Mouse (Mus musculus) liver, embryonic 11.5 days (tissue): Measurements from ENCODE around the gene H2-M10.6. TPM values are rescaled to one million over a fixed set of nuclear protein-coding genes. Genes with fewer than 3 reads are reported as not detected.
"Not testable (repeated sequence)": the region's sequence is repeated elsewhere in the genome, so short reads cannot be mapped to it uniquely, and the experiment has no call there.

Experiments used
- ATAC-seq: fragments of 200-750 bp; cut with Nextera tagmentation; replicated peaks from 2 replicates; pipeline ENCODE4 v1.8.0; 2017; ENCODE audit warnings: moderate number of reproducible peaks, mild to moderate bottlenecking, moderate TSS enrichment, moderate library complexity; ENCODE audit not compliant: low FRiP score
- DNase-seq: peaks from one replicate; pipeline ENCODE4 v3.0.0-alpha.2; 2017; ENCODE audit warnings: low spot score
- H3K27ac ChIP-seq: fragments of 300-500 bp; sonication (generic); 2 replicates; pipeline ENCODE4 v1.5.1; 2014; ENCODE audit warnings: mild to moderate bottlenecking, low read depth, low read length, control low read depth
- H3K27me3 ChIP-seq: fragments of 300-500 bp; sonication (generic); replicated peaks from 2 replicates; pipeline ENCODE4 v1.6.1; 2014; ENCODE audit warnings: low read length, mixed read lengths; ENCODE audit not compliant: control insufficient read depth, insufficient read depth
- H3K36me3 ChIP-seq: fragments of 300-500 bp; sonication (generic); 2 replicates; pipeline ENCODE4 v1.6.1; 2014; ENCODE audit warnings: mild to moderate bottlenecking, low read length, moderate library complexity, mixed read lengths; ENCODE audit not compliant: control insufficient read depth, insufficient read depth
- H3K4me1 ChIP-seq: fragments of 300-500 bp; sonication (generic); replicated peaks from 2 replicates; pipeline ENCODE4 v1.6.1; 2014; ENCODE audit warnings: low read length, mixed read lengths; ENCODE audit not compliant: control insufficient read depth, insufficient read depth
- H3K4me2 ChIP-seq: fragments of 300-500 bp; sonication (generic); 2 replicates; pipeline ENCODE4 v1.6.1; 2014; ENCODE audit warnings: mild to moderate bottlenecking, control low read depth, moderate library complexity
- H3K4me3 ChIP-seq: fragments of 300-500 bp; sonication (generic); 2 replicates; pipeline ENCODE4 v1.5.1; 2014; ENCODE audit warnings: low read depth, low read length, control low read depth
- H3K9ac ChIP-seq: fragments of 300-500 bp; sonication (generic); 2 replicates; pipeline ENCODE4 v1.6.1; 2014; ENCODE audit warnings: low read depth, low read length, control low read depth
- H3K9me3 ChIP-seq: fragments of 300-500 bp; sonication (generic); 2 replicates; pipeline ENCODE4 v1.6.1; 2016; ENCODE audit warnings: low read length, inconsistent platforms, mixed read lengths; ENCODE audit not compliant: control insufficient read depth
- WGBS: fragments of 180-500 bp; shearing (Covaris S2); extraction: QIAGEN DNeasy Blood & Tissue Kit; methylation state at CpG from one replicate; pipeline ENCODE4 v1.1.7; 2014; 5-methylcytosine and 5-hydroxymethylcytosine counted together
- polyA plus RNA-seq: library from polyadenylated mRNA; unstranded; fragments of >200 nt; fragmentation: Nextera tagmentation; extraction: Ambion mirVana; gene quantifications from 2 replicates; pipeline ENCODE4 v1.2.1, GENCODE M21; 2014

H2-M10.6 gene
- not detected in 2 replicates for polyA plus RNA-seq

DNA sequence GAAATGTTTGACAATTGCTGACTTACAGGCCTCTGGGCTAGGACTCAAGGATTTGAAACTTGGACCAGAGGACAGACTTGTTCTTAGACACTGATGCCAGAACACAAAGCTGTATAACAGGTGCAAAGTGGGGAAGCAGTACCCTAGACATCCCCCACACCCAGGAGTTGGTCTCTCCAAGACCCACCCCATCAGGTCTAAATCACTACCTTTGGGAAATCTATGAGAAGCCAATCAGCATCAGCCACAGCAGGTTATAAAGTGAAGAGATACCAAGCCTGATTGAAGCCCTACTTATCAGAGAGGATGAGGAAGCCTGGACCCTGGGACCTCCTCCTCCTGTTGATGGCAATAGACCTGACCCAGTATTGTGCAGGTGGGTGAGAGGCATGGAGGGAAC lies at the start of gene H2-M10.6:
H2-M10.6 (plus strand) TSS at position 301 of the 400 bp plus-strand sequence.
- Histone ChIP-seq H3K4me1 (no peaks in the 10 kb centered on the region), H3K27me3 (no peaks in the 10 kb centered on the region), H3K9me3 (no peaks in the 10 kb centered on the region), H3K27ac (no peak within 1 kb of the TSS), H3K36me3 (no peaks in the 10 kb centered on the region), H3K4me2 (no peak within 1 kb of the TSS), H3K9ac (no peak within 1 kb of the TSS), H3K4me3 (no peak within 1 kb of the TSS)
- ATAC-seq (no peak), DNase-seq (no peak)

DNA sequence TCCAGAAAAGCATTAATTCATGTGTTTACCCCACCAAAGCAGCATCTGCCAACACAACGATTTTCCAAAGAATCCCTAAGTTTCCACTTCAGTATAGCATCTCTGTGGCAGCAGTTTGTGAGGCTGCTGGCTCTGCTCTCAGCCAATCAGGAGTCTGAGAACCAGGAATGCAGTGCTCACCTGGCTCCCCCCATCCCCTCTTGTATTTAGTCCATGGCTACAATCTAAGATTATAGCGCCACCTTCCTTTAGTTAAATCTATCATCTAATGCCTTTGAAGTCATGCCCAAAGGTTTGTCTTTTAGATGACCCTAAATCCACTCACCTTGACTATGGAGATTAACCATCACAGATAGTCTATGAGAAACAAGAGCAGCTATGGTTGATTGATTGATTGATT lies 48.2 kb upstream of the H2-M10.6 start:
- no peak for ATAC-seq
- no peaks in the 10 kb centered on the region for H3K27me3 ChIP-seq
- H3K36me3 ChIP-seq, result no peaks in the 10 kb centered on the region
- no peak overlapping the region for H3K27ac ChIP-seq
- DNase-seq, result no peak
- no peak overlapping the region for H3K9ac ChIP-seq
- 56% methylated on average over 2 of the region's 2 CpGs for WGBS
- H3K4me1 ChIP-seq, result no peaks in the 10 kb centered on the region
- H3K4me3 ChIP-seq, result no peak overlapping the region
- H3K9me3 ChIP-seq, result no peaks in the 10 kb centered on the region
- H3K4me2 ChIP-seq, result no peak overlapping the region

DNA sequence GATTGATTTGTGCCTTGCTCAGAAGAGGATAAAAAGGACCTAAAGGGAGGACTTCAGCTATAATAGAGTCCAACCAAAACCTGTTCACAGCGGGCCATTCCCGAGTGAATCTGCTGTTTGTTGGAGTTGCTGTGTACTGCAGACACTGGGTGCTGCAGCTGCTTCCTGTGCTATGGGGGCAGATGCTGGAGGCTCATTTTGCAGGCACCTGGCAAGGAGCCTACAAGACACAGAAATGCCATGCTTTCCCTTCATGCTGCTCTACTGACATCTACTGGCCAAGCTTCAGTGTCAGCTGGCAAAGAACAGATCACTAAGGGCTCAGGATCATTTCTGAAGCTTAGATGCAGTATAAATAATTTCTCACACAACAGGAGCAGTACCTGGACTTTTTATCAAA lies 47.7 kb upstream of the H2-M10.6 start:
- H3K4me3 ChIP-seq, H3K27me3 ChIP-seq, H3K9me3 ChIP-seq, ATAC-seq, H3K27ac ChIP-seq, H3K9ac ChIP-seq, H3K4me1 ChIP-seq, DNase-seq, H3K36me3 ChIP-seq, H3K4me2 ChIP-seq: not testable (repeated sequence)
- WGBS, result 25% methylated on average over 2 of the region's 2 CpGs

- not testable (repeated sequence) for H3K4me2 ChIP-seq, H3K27ac ChIP-seq, H3K4me1 ChIP-seq, ATAC-seq, H3K4me3 ChIP-seq, H3K9me3 ChIP-seq, H3K9ac ChIP-seq, H3K36me3 ChIP-seq, DNase-seq, H3K27me3 ChIP-seq
- 61% methylated on average over 2 of the region's 2 CpGs for WGBS
These were observed 46.6 kb upstream of the H2-M10.6 start for GRCm38 (mm10) chr17:36765403-36765802.

DNA sequence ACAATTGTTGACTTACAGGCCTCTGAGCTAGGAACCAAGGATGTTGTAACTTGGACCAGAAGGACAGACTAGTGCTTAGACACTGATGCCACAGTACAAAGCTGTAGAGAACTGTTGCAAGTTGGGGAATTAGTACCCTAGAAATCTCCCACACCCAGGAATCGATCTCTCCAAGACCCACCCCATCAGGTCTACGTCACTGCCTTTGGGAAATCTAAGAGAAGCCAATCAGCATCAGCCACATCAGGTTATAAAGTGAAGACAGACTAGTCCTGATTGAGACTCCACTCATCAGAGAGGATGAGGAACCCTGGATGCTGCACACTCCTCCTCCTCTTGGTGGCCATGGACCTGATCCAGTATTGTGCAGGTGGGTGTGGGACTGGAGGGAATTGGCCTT lies 39.4 kb upstream of the H2-M10.6 start, which contains the start of gene H2-M10.5:
H2-M10.5 (plus strand) TSS at position 301 of the 400 bp plus-strand sequence.
- WGBS, result 77% methylated on average over 2 of the region's 2 CpGs
- not testable (repeated sequence) for H3K4me1 ChIP-seq, H3K4me2 ChIP-seq, H3K27ac ChIP-seq, H3K9me3 ChIP-seq, H3K36me3 ChIP-seq, ATAC-seq, H3K27me3 ChIP-seq, DNase-seq, H3K4me3 ChIP-seq, H3K9ac ChIP-seq

- no peak overlapping the region for H3K4me2 ChIP-seq
- H3K27me3 ChIP-seq, result no peaks in the 10 kb centered on the region
- H3K9ac ChIP-seq, result no peak overlapping the region
- ATAC-seq, result no peak
- no peak for DNase-seq
- WGBS, result 59% methylated on average over 3 of the region's 3 CpGs
- H3K4me3 ChIP-seq, result no peak overlapping the region
- H3K9me3 ChIP-seq, result no peaks in the 10 kb centered on the region
- H3K4me1 ChIP-seq, result no peaks in the 10 kb centered on the region
- H3K27ac ChIP-seq, result no peak overlapping the region
- no peaks in the 10 kb centered on the region for H3K36me3 ChIP-seq
These were observed 30.4 kb upstream of the H2-M10.6 start for GRCm38 (mm10) chr17:36781533-36781932.

DNA sequence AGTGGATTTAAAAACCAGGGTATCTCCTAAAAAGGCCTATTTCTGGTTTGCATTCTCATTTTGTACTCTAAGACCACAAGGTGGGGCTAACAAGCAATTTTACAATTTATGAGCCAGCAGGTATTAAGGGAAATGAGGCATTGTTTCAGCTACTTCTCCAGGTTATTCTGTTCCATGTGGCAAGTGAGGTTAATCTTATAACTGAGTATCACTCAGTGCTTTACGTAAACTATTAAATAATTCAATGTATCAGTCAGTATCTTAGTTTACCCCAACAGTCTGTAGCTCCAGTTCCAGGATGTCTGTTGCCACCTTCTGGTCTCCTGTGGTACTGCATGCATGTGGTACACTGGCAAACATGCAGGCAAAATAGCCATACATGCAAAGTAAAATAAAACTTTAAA lies 25.5 kb upstream of the H2-M10.6 start:
- not testable (repeated sequence) for ATAC-seq, H3K27me3 ChIP-seq, H3K9me3 ChIP-seq, H3K4me1 ChIP-seq, H3K4me3 ChIP-seq, H3K27ac ChIP-seq, H3K4me2 ChIP-seq, DNase-seq, H3K9ac ChIP-seq, H3K36me3 ChIP-seq
- WGBS, result 37% methylated on average over 1 of the region's 1 CpGs

DNA sequence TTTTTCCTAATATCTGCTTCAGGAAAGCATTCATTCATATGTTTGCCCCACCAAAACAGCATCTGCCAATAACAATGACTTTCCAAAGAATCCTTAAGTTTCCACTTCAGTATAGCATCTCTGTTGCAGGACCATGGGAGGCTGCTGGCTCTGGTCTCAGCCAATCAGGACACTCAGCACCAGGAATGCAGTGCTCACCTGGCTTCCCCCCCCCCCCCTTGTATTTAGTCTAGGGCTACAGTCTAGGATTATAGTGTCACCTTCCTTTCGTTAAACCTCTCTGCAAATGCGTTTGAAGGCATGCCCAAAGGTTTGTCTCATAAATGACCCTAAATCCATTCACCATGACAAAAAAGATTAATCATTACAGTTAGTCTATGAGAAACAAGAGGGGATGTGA lies 23.6 kb upstream of the H2-M10.6 start:
- no peaks in the 10 kb centered on the region for H3K4me1 ChIP-seq
- 87% methylated on average over 2 of the region's 2 CpGs for WGBS
- no peak overlapping the region for H3K27ac ChIP-seq

DNA sequence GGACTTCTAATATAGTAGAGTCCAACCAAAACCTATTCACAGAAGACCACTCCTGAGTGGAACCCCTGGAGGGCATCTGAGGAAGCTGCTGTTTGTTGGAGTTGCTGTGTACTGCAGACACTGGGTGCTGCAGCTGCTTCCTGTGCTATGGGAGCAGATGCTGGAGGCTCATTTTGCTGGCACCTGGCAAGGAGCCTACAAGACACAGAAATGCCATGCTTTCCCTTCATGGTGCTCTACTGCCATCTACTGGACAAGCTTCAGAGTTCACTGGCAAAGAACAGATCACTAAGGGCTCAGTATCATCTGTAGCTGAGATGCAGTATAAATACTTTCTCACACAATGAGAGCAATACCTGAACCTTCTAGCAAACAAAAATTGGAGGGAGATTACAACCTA lies 23.2 kb upstream of the H2-M10.6 start:
- H3K27ac ChIP-seq, H3K9me3 ChIP-seq, H3K4me3 ChIP-seq, H3K9ac ChIP-seq, H3K4me1 ChIP-seq, H3K4me2 ChIP-seq, ATAC-seq, DNase-seq, H3K36me3 ChIP-seq, H3K27me3 ChIP-seq: not testable (repeated sequence)

More for the DNA sequence above, 23.6 kb upstream of the H2-M10.6 start:
- no peak overlapping the region for H3K4me2 ChIP-seq
- no peak overlapping the region for H3K9ac ChIP-seq
- no peaks in the 10 kb centered on the region for H3K27me3 ChIP-seq
- DNase-seq (no peak), ATAC-seq (no peak)
- H3K36me3 ChIP-seq, result no peaks in the 10 kb centered on the region
- no peaks in the 10 kb centered on the region for H3K9me3 ChIP-seq
- no peak overlapping the region for H3K4me3 ChIP-seq
